Mouse (Mus musculus) kidney, adult 2 months (tissue): ENCODE data around the gene Gps1. TPM values are rescaled to one million over a fixed set of nuclear protein-coding genes. Genes with fewer than 3 reads are reported as not detected.

Source experiments
- DNase-seq: peaks from one replicate; pipeline ENCODE4 v3.0.0; 2021
- H3K27ac ChIP-seq: fragments of 200-500 bp; 2 replicates; pipeline ENCODE4 v1.5.1; 2012; ENCODE audit warnings: low read depth, low read length, control low read depth, inconsistent platforms; ENCODE audit not compliant: insufficient read depth
- H3K27me3 ChIP-seq: fragments of 200-500 bp; replicated peaks from 2 replicates; pipeline ENCODE4 v1.6.1; 2012; ENCODE audit warnings: mild to moderate bottlenecking, moderate library complexity, low read length, inconsistent platforms; ENCODE audit not compliant: control insufficient read depth, insufficient read depth
- H3K36me3 ChIP-seq: fragments of 200-500 bp; 2 replicates; pipeline ENCODE4 v1.6.1; 2012; ENCODE audit warnings: mild to moderate bottlenecking, moderate library complexity, low read length, inconsistent platforms; ENCODE audit not compliant: control insufficient read depth, insufficient read depth
- H3K4me1 ChIP-seq: fragments of 200-500 bp; 2 replicates; pipeline ENCODE4 v1.6.1; 2011; ENCODE audit warnings: low read length; ENCODE audit not compliant: control insufficient read depth, insufficient read depth
- H3K4me3 ChIP-seq: fragments of 200-500 bp; 2 replicates; pipeline ENCODE4 v1.5.1; 2011; ENCODE audit warnings: mild to moderate bottlenecking, low read depth, low read length, control low read depth; ENCODE audit not compliant: insufficient read depth
- CTCF ChIP-seq: fragments of 200-500 bp; conservative IDR thresholded peaks from 2 replicates; pipeline ENCODE4 v1.5.1; 2011; ENCODE audit warnings: low read depth, mild to moderate bottlenecking, control low read depth, low read length, moderate library complexity, mixed read lengths; ENCODE audit not compliant: insufficient read depth, insufficient read length
- POLR2A ChIP-seq: fragments of 200-500 bp; IDR thresholded peaks from one replicate; pipeline ENCODE4 v1.6.1; 2011; ENCODE audit warnings: low read depth, low read length, control low read depth
- WGBS: fragments of 180-500 bp; shearing (Covaris S2); methylation state at CpG from one replicate; pipeline ENCODE4 v1.1.7; 2018; 5-methylcytosine and 5-hydroxymethylcytosine counted together
- polyA plus RNA-seq: library from polyadenylated mRNA; depleted of rRNA; stranded (reverse); fragments of >200 nt; gene quantifications from 2 replicates; pipeline ENCODE4 v1.2.3, GENCODE M21; 2012

Gps1 gene
- polyA plus RNA-seq, 1 experiment = 173 TPM

- no peaks in the 10 kb centered on the region for H3K27me3 ChIP-seq
- WGBS = 6% methylated on average over 14 of the region's 14 CpGs
- DNase-seq = peak; percentile 38
These were observed 38.9 kb downstream of the Gps1 start for GRCm38 (mm10) chr11:120822831-120823550.

GRCm38 (mm10) chr11:120823551-120823947 lies 39.5 kb downstream of the Gps1 start:
- H3K4me3 ChIP-seq = peak overlapping the region; percentile 79
- no peaks in the 10 kb centered on the region for H3K27me3 ChIP-seq
- under 1% methylated on average over 40 of the region's 40 CpGs for WGBS
- no peak for DNase-seq
- H3K4me1 ChIP-seq = peaks cover 5% of the 10 kb centered on the region; the same call in 1 of the 2 replicates
- H3K27ac ChIP-seq = peak overlapping the region; percentile 66
- TF ChIP-seq CTCF (no peak), POLR2A (no peak)
- no peaks in the 10 kb centered on the region for H3K36me3 ChIP-seq

More at GRCm38 (mm10) chr11:120822831-120823550, 38.9 kb downstream of the Gps1 start:
- peak overlapping the region; percentile 79 for H3K4me3 ChIP-seq
- TF ChIP-seq CTCF (no peak), POLR2A (no peak)
- no peaks in the 10 kb centered on the region for H3K36me3 ChIP-seq
- peaks cover 5% of the 10 kb centered on the region; the same call in 1 of the 2 replicates for H3K4me1 ChIP-seq
- H3K27ac ChIP-seq = peak overlapping the region; percentile 66; the same call in 1 of the 2 replicates

GRCm38 (mm10) chr11:120823956-120824786 lies 40.1 kb downstream of the Gps1 start, which contains the start of gene Fasn:
TSS of gene Fasn (minus strand) at chr11:120824547.
- peak; percentile 97 for DNase-seq
- TF ChIP-seq POLR2A (peak; percentile 95), CTCF (peak; percentile 44)

GRCm38 (mm10) chr11:120824787-120825288 lies 40.8 kb downstream of the Gps1 start:
- no peaks in the 10 kb centered on the region for H3K27me3 ChIP-seq
- no peak for DNase-seq
- H3K4me1 ChIP-seq = peaks cover 5% of the 10 kb centered on the region; the same call in 1 of the 2 replicates
- WGBS = 2% methylated on average over 21 of the region's 21 CpGs
- peak overlapping the region; percentile 48 for H3K27ac ChIP-seq
- peak overlapping the region; percentile 79 for H3K4me3 ChIP-seq
- H3K36me3 ChIP-seq = no peaks in the 10 kb centered on the region
- no peak for TF ChIP-seq CTCF
- no peak for TF ChIP-seq POLR2A

More at GRCm38 (mm10) chr11:120823956-120824786, 40.1 kb downstream of the Gps1 start, which contains the start of gene Fasn:
- no peaks in the 10 kb centered on the region for H3K36me3 ChIP-seq
- H3K4me1 ChIP-seq = peaks cover 5% of the 10 kb centered on the region; the same call in 1 of the 2 replicates
- no peaks in the 10 kb centered on the region for H3K27me3 ChIP-seq
- peak within 1 kb of the TSS; percentile 69 for H3K27ac ChIP-seq
- peak within 1 kb of the TSS; percentile 79 for H3K4me3 ChIP-seq
- WGBS = under 1% methylated on average over 109 of the region's 109 CpGs

GRCm38 (mm10) chr11:120825289-120825863 lies 41.3 kb downstream of the Gps1 start:
- TF ChIP-seq CTCF (no peak), POLR2A (no peak)
- no peak for DNase-seq
- Histone ChIP-seq H3K27ac (no peak overlapping the region), H3K27me3 (no peaks in the 10 kb centered on the region), H3K4me1 (peaks cover 5% of the 10 kb centered on the region; the same call in 1 of the 2 replicates), H3K36me3 (no peaks in the 10 kb centered on the region), H3K4me3 (no peak overlapping the region)
- WGBS = 67% methylated on average over 4 of the region's 4 CpGs

GRCm38 (mm10) chr11:120826016-120826953 lies 42.2 kb downstream of the Gps1 start:
- no peak for DNase-seq
- Histone ChIP-seq H3K4me1 (peaks cover 11% of the 10 kb centered on the region; the same call in 1 of the 2 replicates), H3K27me3 (no peaks in the 10 kb centered on the region), H3K4me3 (no peak overlapping the region), H3K36me3 (no peaks in the 10 kb centered on the region), H3K27ac (no peak overlapping the region)
- 90% methylated on average over 8 of the region's 8 CpGs for WGBS
- TF ChIP-seq POLR2A (no peak), CTCF (no peak)
